Mouse (Mus musculus) CH12F3 (cell line): ENCODE measurements around the gene Pik3r5.

Experiments used
- in situ Hi-C: fragments of 300-500 bp; cut with MboI; formaldehyde crosslinking; loops from 2 replicates; pipeline ENCODE4 v1.14.3; 2020; ENCODE audit warnings: low sequenced_read_pairs

The Pik3r5 gene

DNA sequence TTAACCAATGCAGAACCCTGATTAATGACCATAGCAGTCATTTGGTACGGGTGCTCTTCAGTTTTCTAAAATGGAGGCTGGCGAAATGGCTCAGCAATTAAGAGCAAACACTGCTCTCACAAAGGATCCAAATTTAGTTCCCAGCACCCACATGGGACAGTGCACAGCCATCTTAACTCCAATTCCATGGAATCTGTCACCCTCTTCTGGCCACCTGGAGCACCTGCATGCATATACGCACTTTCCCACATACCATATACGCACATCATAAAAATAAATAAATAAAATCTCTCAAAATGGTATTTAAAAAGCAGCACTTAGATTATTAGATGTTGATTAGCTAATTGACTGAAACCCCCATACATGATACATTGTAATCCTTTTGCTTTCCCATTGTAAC lies 48.7 kb downstream of the Pik3r5 start:
- in situ Hi-C loops = no loop called here

DNA sequence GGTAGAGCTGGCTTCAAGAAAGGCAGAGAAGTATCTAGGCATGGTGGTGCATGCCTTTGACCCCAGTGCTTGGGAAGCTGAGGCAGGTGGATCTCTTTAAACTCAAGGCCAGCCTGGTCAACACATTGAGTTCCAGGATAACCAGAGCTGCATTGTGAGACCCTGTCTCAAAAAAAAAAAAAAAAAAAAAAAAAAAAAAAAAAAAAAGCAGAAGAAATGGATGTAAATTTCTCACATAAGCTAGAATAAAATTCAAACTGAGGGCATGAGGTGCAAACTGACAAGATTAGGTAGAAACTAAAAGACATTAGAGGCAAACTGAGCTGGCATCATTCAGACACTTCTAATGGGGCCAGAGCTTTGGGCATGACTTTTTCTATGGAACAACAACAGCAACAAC lies 50.1 kb downstream of the Pik3r5 start:
- in situ Hi-C loops = no loop called here

DNA sequence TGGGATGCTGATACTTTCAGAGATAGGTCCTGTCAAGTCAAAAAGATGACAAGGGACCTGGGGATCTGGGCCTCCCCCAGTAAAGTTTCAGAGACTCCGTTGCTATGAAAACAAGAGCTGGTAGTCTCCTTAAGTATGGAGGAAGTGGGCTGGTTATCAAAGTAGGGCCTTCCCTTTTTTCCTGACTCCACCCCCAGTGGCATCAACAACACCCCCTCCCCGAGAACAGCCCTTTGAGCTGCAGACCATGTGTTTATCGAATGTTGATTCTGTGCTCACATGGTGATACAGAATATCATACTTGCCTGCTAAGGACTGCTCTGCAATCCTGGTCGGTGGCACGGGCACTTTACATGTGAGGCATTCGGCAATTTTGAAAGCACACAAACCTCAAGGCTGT lies 51.3 kb downstream of the Pik3r5 start:
- in situ Hi-C loops = no loop called here

DNA sequence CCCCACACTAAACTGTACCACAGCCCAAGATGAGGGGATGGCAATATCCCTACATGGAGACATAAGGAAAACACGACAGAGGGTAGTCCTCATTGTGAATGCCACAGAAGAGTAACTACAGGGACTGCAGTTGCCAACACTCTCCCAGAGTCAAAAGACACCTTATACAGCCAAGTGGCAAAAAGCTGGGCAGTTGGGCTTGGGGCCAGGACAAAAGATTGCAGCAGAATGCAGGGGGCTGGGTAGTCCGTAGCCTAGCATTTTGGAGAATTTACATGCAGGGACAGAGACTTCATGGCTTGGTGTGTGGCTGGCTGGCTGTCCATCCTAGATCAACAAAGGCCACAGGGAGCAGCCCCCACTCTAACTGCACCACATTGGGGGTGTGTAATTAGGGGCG lies 52.5 kb downstream of the Pik3r5 start:
- in situ Hi-C loops = no loop called here

DNA sequence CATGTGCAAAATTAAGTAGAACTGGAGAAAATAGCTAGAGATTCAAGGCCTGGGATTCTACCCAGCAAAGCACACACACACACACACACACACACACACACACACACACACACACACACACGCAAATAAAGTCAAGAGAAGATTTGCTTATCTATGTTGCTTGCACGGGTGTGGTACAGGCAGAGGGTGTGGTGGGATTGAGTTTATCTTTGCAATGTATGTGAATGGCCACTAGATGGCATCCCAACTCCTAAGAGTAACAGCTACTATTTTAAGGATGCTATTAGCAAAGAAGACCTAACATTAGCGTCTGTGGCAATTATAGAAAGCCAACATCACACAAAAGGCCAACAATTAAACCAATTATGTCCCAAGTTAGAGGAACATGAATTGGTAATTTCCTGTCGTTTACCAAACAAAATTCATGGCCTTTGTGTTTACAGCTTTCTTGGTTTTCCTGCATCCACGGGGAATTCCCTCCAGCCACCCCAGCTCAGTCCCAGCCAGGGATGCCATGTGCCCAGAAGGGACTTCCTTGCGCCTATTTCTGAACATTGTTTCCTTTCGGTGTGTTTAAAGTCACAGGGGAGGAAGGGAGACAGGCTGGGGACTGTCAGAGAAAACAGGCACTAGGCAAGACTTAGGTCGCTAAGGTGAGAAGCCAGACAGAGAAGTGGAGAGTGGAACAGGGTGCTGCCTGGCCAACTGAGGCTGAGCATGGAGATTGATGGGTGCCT lies 53.5 kb downstream of the Pik3r5 start:
- in situ Hi-C loops = no loop called here

DNA sequence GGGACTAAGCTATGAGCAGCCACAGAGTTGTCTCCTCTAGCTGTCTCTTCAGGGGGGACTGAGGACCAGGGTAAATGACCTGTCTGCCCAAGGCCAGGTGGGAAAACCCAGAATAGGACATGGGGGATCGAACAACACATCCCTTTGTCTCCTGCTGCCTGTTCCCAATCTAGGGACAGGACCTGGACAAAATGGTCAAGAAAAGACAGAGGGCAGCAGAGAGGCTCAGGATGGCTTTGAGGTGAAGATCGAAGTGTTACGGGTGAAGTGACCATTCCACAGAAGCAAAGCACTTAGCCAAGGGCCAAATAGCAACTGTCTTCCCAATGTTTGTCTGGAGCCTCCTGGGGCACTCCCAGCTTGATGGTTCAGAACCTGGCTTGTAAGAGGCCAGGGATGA lies 54.2 kb downstream of the Pik3r5 start:
- in situ Hi-C loops = no loop called here

DNA sequence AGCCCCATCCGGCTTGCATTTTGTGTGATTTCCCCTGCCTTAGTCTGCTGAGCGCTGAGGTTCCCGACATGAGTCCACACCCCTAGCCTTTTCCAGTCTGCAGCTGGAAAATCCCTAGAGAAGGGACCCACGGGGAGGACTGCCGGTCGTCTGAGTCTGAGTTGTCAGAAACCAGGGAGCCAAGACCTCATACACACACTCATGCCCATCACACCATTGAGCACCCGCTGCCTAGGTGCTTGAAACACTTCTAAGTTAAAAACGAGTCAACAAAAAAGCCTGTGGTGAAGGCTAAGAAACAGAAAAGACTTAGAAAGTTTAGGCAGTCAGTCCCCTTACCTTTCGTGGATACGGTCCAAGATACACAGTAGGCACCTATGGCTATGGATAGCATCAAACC lies 55.8 kb downstream of the Pik3r5 start:
- in situ Hi-C loops = no loop called here

DNA sequence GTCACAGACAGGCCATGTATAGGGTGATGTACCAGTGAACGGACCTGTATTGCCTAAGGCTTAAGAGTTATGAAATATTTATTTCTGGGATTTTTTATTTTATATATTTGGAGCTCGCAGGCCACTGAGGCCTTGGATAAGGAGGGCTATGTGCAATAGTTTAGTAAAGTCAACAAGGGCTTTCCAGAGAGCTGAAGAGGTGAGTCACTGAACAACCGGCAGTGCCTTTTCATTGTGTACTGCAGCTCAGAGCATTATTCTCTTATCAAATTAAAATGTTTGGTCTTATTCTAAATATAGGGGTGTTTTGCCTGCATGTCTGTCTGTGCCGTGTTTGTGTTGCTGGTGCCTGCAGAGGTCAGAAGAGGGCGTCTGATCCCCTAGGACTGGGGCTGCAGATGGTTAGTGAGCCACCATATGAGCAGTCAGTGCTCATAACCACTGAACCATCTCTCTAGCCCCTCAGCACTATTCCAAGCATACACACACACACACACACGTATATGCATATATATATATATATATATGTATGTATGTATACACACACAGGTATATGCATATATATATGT lies 56.4 kb downstream of the Pik3r5 start:
- in situ Hi-C loops = no loop called here

DNA sequence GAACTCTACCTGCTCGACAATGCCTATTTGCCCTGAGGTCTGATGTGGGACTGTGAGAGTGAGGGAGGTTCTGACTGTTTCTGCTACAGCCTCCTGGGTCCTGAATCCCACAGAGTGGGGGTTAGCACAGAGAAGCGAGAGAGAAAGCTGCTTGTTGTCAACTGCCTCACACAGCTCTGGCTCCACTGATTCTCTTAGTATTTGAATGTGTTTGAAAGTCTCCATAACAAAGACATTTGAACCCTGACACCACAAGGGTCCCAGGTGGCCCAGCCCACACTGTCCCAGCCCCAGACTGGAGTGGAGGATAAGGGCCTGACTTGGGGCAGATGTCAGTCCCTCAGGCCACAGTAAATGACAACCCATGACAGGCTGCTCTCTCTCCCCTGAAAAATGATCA lies 57.3 kb downstream of the Pik3r5 start:
- in situ Hi-C loops = no loop called here

DNA sequence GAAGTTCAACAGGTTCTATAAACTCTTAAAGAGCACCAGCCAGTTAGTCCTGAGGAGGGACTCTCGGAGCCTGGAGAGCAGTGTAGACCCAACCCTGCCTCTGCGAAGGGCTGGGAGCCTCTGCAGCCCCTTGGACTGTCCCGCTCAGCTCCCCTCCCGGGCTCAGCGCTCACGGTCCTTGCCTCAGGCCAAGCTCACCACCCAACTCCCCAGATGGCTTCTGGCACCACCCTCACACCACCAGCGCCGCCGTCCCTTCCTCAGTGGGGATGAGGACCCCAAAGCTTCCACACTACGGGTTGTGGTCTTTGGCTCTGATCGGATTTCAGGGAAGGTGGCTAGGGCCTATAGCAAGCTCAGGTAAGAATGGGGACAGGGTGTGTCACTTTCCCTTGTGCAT lies 60.7 kb downstream of the Pik3r5 start:
- in situ Hi-C loops = no loop called here

DNA sequence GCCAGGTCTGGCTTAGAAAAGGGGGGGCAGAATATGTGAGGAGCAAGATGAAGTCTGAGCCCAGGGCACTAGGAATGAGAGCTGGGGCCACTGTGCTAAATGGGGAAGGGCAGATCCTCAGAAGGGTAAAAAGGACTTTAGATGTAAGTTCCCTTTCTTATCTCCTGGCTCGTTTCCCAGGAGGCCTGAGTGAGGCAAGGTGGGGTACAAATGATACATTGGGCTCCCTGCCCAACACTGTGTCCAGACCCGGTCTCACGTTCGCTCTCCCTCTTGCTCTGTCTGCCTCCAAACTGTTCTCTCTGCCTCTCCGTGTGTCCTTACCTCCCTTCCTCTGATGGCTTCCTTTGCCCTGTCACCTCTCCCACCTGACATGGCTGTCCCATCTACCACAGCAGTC lies 61.8 kb downstream of the Pik3r5 start:
- in situ Hi-C loops = no loop called here

DNA sequence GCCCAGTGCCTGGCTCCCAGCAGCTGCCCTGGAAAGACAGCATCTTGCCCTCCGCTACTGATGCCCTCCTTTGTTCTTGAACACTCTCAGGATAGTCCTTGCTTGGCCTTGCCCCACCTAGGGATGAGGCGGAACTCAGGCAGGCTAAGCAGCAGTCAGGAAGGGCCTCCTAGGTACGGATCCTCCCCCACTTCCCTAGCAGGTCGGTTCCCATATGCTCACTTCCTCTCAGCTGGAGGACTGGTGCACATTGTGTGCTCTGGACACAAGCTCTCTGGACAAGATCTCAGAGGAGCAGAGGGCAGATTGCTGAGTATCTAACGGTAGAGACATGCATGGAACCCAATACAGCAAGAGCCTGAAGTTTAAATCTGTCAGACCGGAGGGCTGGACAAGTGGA lies 65.2 kb downstream of the Pik3r5 start:
- in situ Hi-C loops = no loop called here

DNA sequence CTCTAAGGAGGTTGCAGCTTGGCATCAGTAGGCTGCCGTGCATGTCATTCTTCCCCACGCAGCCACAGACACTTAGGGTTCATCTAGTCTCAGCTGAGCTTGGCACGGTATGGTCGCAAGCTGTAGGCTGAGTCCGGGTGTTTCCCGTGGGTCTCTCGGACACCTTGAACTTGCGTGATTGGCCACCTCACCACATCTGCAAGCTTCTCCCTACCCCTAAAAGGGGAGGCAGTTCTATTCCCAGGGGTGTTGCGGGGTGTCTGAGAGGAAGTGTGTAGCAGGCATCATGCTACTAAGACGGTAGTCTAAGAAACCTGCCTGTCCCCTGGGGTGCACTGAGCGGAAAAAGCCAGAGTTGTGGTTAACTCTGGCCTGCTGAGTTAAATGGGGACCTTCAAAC lies 66.6 kb downstream of the Pik3r5 start:
- in situ Hi-C loops = no loop called here

DNA sequence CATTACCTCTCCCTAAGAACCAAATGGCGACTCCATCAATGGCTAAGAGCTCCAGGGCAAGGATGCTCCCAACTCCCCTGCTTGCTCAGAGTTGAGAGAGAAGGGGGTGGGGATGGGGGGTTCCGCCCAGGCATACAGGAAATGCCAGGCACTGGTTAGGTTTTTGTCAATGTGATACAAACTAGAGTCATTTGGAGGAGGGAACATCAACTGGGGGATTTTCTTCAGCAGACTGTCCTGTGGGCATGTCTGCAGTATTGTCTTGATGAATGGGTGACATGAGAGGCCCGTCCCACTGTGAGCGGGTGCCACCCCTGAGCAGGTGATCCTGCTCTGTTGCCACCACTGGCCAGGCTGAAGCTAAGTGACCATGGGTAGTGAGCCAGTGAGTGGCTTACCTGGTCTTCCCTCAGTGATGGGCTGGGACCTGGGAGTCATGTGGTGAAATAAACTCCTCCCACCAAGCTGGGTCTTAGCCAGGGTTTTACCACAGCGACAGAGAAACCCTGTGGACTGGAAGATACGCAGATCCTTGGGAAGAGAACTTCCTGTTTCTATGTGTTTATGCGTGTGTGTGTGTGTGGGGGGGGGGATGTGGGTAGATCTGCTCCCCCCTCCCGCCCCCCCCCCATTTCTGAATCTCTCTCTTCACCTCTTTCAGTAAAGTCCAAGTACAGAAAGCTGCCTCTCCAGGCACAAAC lies 67.2 kb downstream of the Pik3r5 start:
- in situ Hi-C loops = no loop called here

DNA sequence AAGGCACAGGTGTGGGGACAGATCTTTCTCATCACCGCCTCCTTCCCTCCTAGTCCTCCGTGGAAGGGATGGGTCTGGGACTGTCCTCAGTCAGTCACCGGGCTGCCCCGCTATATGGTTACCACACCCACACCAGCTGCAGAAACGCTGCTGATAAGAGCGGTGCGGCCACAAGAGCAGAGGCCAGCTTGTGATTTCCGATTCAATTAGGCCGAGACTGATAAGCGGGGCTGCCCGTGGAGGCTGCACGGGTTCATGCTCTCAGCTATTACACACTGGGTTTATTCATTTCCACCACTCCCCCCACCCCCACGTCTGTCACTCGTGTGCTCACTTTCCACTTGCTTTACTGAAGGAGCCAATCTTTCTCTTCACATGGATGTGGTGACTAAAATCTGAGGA lies 69.0 kb downstream of the Pik3r5 start:
- in situ Hi-C loops = no loop called here

DNA sequence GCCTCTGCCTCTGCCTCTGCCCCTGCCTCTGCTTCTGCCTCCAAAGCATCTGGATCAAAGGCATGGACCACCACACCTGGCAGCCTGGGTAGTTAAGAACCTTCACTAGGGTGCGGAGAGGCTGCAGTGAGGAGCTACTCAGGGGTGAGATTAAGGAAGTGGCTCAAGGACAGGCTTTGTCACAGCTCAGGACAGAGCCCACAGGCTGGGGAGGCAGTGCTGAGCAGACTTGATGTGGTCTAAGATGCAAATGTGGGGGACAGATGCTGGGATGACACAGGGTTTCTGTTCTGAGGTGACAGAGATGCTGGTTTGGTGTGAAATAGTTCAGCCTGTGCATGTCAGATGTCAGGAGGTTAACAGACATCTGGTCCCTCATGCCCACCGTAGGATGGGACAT lies 70.5 kb downstream of the Pik3r5 start:
- in situ Hi-C loops = no loop called here

DNA sequence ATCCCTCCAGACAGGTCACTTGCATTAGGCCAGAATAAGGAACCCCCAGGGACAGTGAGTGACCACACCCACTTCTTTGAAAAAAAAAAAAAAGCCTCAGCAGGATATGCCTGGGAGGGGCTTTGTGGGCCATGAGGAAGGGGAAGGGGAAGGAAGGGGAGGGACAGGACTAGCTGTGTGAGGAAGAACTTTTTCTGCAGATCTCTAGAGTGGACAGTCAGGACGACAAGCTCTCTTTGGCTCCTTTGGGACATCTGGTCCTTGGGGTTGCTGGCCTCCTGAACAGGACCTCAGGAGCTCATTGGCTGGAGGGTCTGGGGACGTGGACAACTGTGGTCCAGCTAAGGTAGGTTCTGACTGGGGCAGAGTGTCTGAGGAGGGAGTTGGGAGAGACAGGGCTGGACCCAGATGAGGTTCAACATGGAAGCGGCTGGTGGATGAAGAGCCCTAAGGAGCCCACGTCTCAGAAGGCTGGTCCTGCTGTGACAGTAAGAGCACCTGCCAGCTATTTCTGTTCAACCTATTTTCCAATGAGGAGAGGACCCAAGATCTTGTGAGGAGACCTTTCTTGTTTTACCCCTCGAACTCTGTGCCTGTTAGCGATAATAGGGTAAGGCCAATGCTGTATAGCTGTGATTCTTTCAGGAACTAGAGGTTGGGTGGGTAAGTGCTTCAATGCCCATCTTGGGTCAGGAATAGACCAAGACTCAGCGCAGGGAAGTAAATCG lies 71.1 kb downstream of the Pik3r5 start, which contains the start of gene Pik3r6:
Gene Pik3r6, plus strand, starts transcription at position 118 of the 728 bp plus-strand sequence.
- in situ Hi-C loops = no loop called here

DNA sequence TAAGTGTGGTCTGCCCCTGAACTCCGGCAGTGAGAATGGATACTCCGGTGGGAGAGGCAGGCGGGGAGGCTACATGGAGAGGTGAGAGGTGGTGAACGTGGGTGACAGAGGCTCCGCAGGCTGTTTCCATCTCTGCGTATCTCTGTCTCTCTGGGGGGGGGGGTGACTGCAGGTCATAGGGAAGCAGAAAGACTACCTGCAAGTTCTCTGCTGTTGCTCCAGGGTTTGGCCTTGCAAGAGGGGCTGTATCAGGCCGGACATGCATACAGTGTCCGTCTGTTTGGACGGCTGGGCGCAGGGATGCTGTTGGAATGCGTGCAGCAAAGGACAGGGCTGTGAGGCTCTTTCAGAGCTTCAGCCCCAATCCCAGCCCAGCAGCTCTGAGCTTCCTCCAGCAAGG lies 73.0 kb downstream of the Pik3r5 start:
- in situ Hi-C loops = no loop called here

DNA sequence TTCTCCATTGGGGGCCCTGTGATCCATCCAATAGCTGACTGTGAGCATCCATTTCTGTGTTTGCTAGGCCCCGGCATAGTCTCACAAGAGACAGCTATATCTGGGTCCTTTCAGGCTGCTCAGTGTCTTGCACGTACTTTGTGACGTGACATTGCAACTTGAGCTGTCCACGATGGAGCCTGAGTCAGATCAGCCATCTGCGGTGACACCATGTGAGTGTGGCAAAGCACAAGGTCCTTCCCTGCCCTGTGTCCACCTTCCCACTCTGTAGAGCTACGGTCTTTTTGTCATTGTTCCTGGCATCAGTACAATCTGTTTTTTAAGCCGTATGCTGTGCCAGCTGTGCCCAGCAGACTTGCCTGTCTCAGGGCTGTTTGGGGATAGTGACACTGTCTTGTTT lies 75.3 kb downstream of the Pik3r5 start:
- in situ Hi-C loops = no loop called here

DNA sequence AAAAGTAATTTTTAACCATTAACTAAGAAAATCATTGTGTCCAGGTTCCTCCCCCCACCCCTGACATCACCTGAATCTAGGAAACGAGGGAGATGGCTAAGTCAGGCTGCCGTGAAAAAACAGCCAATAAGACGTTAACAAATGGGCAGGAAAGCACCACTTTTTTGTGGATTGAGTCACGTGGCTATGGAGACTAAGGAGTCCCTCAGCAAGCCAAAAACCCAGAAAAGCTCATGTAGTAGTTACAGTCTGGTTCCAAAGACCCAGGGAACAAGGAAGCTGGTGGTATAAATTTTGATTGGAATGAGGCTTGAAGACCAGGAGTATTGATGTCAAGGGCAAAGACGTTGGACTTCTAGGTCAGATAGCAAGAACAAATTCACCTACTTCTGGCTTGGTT lies 76.7 kb downstream of the Pik3r5 start:
- in situ Hi-C loops = no loop called here

DNA sequence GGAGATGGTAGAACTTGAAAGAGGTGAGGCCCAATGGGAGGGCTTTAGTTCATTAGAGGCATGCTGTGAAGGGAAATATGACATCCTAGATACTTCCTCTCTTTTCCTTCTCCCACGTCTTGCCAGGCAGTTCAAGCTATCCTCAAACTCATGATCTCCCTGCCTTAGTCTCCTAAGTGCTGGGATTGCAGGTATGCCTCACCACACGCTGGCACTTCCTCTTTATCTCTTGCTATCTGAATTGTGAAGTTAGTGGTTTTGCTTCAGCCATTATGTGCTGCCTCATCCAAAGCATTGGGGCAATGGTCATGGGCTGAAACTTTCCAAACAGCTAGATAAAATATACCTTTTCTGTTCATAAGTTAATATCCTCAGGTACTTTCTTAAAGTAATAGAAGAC lies 77.3 kb downstream of the Pik3r5 start:
- in situ Hi-C loops = no loop called here

DNA sequence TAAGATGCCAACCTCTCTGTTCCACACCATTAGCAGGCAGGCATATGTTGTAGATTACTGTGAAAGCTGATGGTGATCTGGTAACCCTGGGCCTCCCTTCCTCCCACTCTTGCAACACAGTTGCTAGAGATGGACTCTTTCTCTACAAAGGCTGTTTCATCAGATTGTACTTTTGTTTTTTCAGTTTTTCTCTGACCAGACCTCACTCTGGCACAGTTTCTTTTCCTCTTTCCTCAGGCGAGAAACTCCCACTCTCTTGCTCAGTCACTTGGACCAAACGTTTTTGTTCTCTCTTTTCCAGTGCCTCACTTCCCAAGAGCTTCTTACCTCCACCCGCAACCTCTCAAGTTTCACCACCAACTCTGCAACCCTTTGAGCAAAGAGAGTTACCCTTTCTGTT lies 82.0 kb downstream of the Pik3r5 start:
- in situ Hi-C loops = no loop called here
